Mouse (Mus musculus) kidney, postnatal 36 days (tissue): ENCODE results near the gene Tfb1m.

Experiments used
- DNase-seq, 2 experiments: peaks; one replicate each; pipeline ENCODE4 v3.0.0; 2021 to 2022; ENCODE audit warnings: mixed read lengths in 2 of 2

Gene Tfb1m

GRCm38 (mm10) chr17:3509841-3510240 lies 47.7 kb downstream of the Tfb1m start:
- peak; percentile 76 to 83 for DNase-seq

- DNase-seq = no peak
These were observed 51.1 kb downstream of the Tfb1m start for GRCm38 (mm10) chr17:3506508-3506907.

- no peak for DNase-seq
These were observed 51.9 kb downstream of the Tfb1m start for GRCm38 (mm10) chr17:3505711-3506110.

GRCm38 (mm10) chr17:3500936-3501335 lies 56.6 kb downstream of the Tfb1m start:
- DNase-seq = peak in 1 of 2 experiments; percentile 19

- DNase-seq = no peak
These were observed 57.5 kb downstream of the Tfb1m start for GRCm38 (mm10) chr17:3500076-3500475.

GRCm38 (mm10) chr17:3499468-3499867 lies 58.1 kb downstream of the Tfb1m start:
- DNase-seq = no peak

GRCm38 (mm10) chr17:3498580-3498979 lies 59.0 kb downstream of the Tfb1m start:
- no peak for DNase-seq

GRCm38 (mm10) chr17:3498086-3498485 lies 59.5 kb downstream of the Tfb1m start:
- DNase-seq = peak in 1 of 2 experiments; percentile 67

- DNase-seq = peak in 1 of 2 experiments; percentile 47
These were observed 61.5 kb downstream of the Tfb1m start for GRCm38 (mm10) chr17:3496080-3496479.

GRCm38 (mm10) chr17:3495576-3495975 lies 62.0 kb downstream of the Tfb1m start:
- peak in 1 of 2 experiments; percentile 11 for DNase-seq

GRCm38 (mm10) chr17:3491667-3492066 lies 65.9 kb downstream of the Tfb1m start:
- peak in 1 of 2 experiments; percentile 38 for DNase-seq

GRCm38 (mm10) chr17:3491065-3491464 lies 66.5 kb downstream of the Tfb1m start:
- DNase-seq = peak in 1 of 2 experiments; percentile 16

- DNase-seq = peak in 1 of 2 experiments; percentile 39
These were observed 67.2 kb downstream of the Tfb1m start for GRCm38 (mm10) chr17:3490216-3490895.

GRCm38 (mm10) chr17:3487721-3488601 lies 69.6 kb downstream of the Tfb1m start:
- peak; percentile 50 to 52 for DNase-seq

- DNase-seq = no peak
These were observed 70.4 kb downstream of the Tfb1m start for GRCm38 (mm10) chr17:3487211-3487610.

- DNase-seq = no peak
These were observed 71.7 kb downstream of the Tfb1m start for GRCm38 (mm10) chr17:3485851-3486250.

- no peak for DNase-seq
These were observed 74.5 kb downstream of the Tfb1m start for GRCm38 (mm10) chr17:3483091-3483490.

GRCm38 (mm10) chr17:3481576-3482575 lies 75.7 kb downstream of the Tfb1m start:
- DNase-seq = peak in 1 of 2 experiments; percentile 35

GRCm38 (mm10) chr17:3476546-3476945 lies 81.0 kb downstream of the Tfb1m start:
- DNase-seq = no peak

GRCm38 (mm10) chr17:3472018-3472417 lies 85.6 kb downstream of the Tfb1m start:
- no peak for DNase-seq
